In genomic region chr1:35836552-35836951, GRCm38 (mm10) we compare ENCODE assay signal across 21 mouse cellular contexts.
"Had no signal": no experiment of that assay in that cellular context is flagged by ENCODE, and none has a peak within 500 bp of the region (broad histone marks: within the 10 kb centered on the region; RNA-seq: fewer than 3 reads in every experiment).

No protein-coding gene starts in this region.

- H3K4me3 ChIP-seq: heart, embryonic 10.5 days; heart, embryonic 12.5 days; hindbrain, embryonic 13.5 days; hindbrain, embryonic 15.5 days; limb, embryonic 13.5 days; limb, embryonic 15.5 days; liver, embryonic 13.5 days; liver, embryonic 15.5 days had no signal

- ATAC-seq: forebrain, postnatal 0 days; hindbrain, postnatal 0 days; intestine, embryonic 16.5 days had no signal

- DNase-seq: forebrain, postnatal 0 days; gastrocnemius, postnatal 14 days; gastrocnemius, postnatal 36 days; heart, adult 18-20 months; heart, postnatal 10 days; heart, postnatal 36 days; kidney, adult 11 months; kidney, postnatal 10 days; layer of hippocampus, adult 9-11 months; layer of hippocampus, postnatal 36 days; left cerebral cortex, postnatal 4 days; liver, embryonic 13.5 days had no signal

- H3K27ac ChIP-seq: heart, embryonic 10.5 days; hindbrain, embryonic 13.5 days; hindbrain, embryonic 15.5 days; hindbrain, postnatal 0 days; limb, embryonic 13.5 days; limb, embryonic 15.5 days; liver, embryonic 13.5 days; liver, embryonic 15.5 days had no signal

- H3K9ac ChIP-seq: forebrain, postnatal 0 days; heart, embryonic 12.5 days; hindbrain, embryonic 13.5 days; hindbrain, embryonic 15.5 days; limb, embryonic 13.5 days; limb, embryonic 15.5 days; liver, embryonic 13.5 days; liver, embryonic 15.5 days had no signal

- H3K4me1 ChIP-seq: heart, embryonic 10.5 days; heart, embryonic 12.5 days; hindbrain, embryonic 13.5 days; hindbrain, embryonic 15.5 days; limb, embryonic 13.5 days; limb, embryonic 15.5 days; liver, embryonic 13.5 days; liver, embryonic 15.5 days had no signal

- H3K4me2 ChIP-seq: heart, embryonic 12.5 days; hindbrain, embryonic 13.5 days; hindbrain, embryonic 15.5 days; limb, embryonic 13.5 days; limb, embryonic 15.5 days; liver, embryonic 13.5 days; liver, embryonic 15.5 days had no signal

- H3K36me3 ChIP-seq: heart, embryonic 10.5 days; heart, embryonic 12.5 days; hindbrain, embryonic 13.5 days; hindbrain, embryonic 15.5 days; limb, embryonic 13.5 days; limb, embryonic 15.5 days; liver, embryonic 13.5 days; liver, embryonic 15.5 days had no signal

- H3K27me3 ChIP-seq: heart, embryonic 12.5 days; hindbrain, embryonic 13.5 days; hindbrain, embryonic 15.5 days; limb, embryonic 13.5 days; limb, embryonic 15.5 days; liver, embryonic 13.5 days; liver, embryonic 15.5 days had no signal

- H3K9me3 ChIP-seq: heart, embryonic 10.5 days; hindbrain, embryonic 15.5 days; limb, embryonic 13.5 days; liver, embryonic 13.5 days; liver, embryonic 15.5 days had no signal
